Mouse (Mus musculus): ENCODE data around the gene Zeb2. TPM values are rescaled to one million over a fixed set of nuclear protein-coding genes. Genes with fewer than 3 reads are reported as not detected.

Zeb2 gene
- polyA plus RNA-seq, 1 experiment from 2014 or later: 38.5 TPM

DNA sequence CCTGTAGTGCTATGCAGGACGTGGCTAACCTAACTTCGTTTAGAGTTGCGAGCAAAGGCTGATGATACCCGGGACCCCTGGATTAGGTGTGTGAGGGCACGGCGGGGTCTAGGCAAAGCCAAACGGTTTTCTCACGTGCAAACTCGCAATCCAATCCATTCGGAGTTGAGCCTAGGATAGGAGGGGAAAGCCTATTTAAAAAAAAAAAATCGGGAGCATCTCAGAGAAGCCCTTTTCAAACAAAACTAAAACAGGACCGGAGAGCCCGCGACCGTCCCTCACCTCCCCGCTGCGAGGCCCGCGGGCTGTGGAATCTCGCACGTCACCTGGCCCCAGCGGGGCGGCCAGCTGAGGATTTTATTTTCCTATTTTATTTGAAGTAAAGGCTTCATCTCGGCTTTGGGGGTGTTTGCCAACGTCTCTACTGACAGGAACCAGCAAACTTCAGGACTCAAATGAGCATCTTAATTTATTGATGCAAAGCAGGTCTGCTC, 617 bp downstream of the Zeb2 start:
- peak; percentile 45 for DNase-seq (ENCODE audit: low spot score)
- Histone ChIP-seq H3K4me1 (ENCODE audit: control insufficient read depth, insufficient read depth, low read length) (no peaks in the 10 kb centered on the region), H3K4me2 (ENCODE audit: low read depth, low read length) (peak overlapping the region; percentile 93), H3K27me3 (ENCODE audit: control insufficient read depth, insufficient read depth, low read length) (no peaks in the 10 kb centered on the region), H3K27ac (replicated peaks; ENCODE audit: low read depth, low read length) (peak overlapping the region; percentile 75), H3K9ac (replicated peaks; ENCODE audit: low read length) (peak overlapping the region; percentile 70), H3K36me3 (replicated peaks; ENCODE audit: control insufficient read depth, insufficient read depth, low read depth, low read length) (no peaks in the 10 kb centered on the region), H3K9me3 (replicated peaks; ENCODE audit: control insufficient read depth, low read length) (no peaks in the 10 kb centered on the region), H3K4me3 (ENCODE audit: low read depth, low read length) (peak overlapping the region; percentile 54)
- under 1% methylated on average over 25 of the region's 25 CpGs for WGBS
- 0 out of 2 replicates have a peak, but pooled peaks have one; percentile 12 for ATAC-seq (replicated peaks; ENCODE audit: insufficient number of reproducible peaks, low FRiP score, low TSS enrichment, low read depth)

DNA sequence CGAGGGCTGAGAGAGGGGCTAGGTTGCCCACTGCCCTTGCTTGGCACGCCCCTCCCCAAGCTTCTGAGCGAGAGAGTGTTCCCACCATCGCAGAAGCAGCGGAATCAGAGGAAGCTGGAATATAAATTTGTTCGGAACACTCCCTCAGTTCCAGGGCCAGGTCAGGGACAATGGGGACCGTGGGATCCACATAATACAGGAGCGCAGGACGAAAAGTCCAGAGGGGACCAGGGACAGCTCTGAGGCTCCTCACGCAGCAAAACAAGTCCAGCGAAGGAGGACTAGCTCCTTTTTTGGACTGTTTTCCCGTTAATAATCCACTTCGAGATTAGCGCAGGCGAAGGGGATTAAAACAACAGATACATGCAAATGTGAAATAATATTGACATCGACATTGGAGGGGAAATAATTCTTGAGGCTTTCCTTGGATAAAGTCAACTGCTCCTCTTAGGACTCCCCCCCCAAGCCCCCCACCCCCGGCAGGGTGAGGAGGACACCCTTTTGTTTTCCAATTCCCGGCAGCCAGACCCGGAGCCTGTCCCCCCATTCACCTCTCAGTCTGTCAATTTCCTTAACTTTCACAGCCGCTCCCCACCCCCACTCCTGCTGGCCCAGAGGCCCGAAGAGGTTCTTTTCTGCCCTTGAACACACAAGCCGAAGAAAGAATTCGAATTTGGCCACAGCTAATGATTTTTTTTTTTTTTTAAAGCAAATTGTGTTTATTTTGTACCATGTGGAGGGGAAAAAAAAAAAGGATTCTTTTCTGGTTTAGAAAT, 1.3 kb downstream of the Zeb2 start:
- DNase-seq (ENCODE audit: low spot score) (peak; percentile 58), ATAC-seq (replicated peaks; ENCODE audit: insufficient number of reproducible peaks, low FRiP score, low TSS enrichment, low read depth) (no peak)
- Histone ChIP-seq H3K4me2 (ENCODE audit: low read depth, low read length) (peak overlapping the region; percentile 93), H3K27ac (replicated peaks; ENCODE audit: low read depth, low read length) (peak overlapping the region; percentile 75), H3K4me1 (ENCODE audit: control insufficient read depth, insufficient read depth, low read length) (no peaks in the 10 kb centered on the region), H3K9me3 (replicated peaks; ENCODE audit: control insufficient read depth, low read length) (no peaks in the 10 kb centered on the region), H3K27me3 (ENCODE audit: control insufficient read depth, insufficient read depth, low read length) (no peaks in the 10 kb centered on the region), H3K36me3 (replicated peaks; ENCODE audit: control insufficient read depth, insufficient read depth, low read depth, low read length) (no peaks in the 10 kb centered on the region), H3K9ac (replicated peaks; ENCODE audit: low read length) (peak overlapping the region; percentile 70), H3K4me3 (ENCODE audit: low read depth, low read length) (peak overlapping the region; percentile 54)
- under 1% methylated on average over 23 of the region's 23 CpGs for WGBS

GRCm38 (mm10) chr2:45115211-45115610, 2.0 kb downstream of the Zeb2 start:
- Histone ChIP-seq H3K27me3 (ENCODE audit: control insufficient read depth, insufficient read depth, low read length) (no peaks in the 10 kb centered on the region), H3K9ac (replicated peaks; ENCODE audit: low read length) (no peak overlapping the region)

GRCm38 (mm10) chr2:45114596-45114995, 2.6 kb downstream of the Zeb2 start:
- no peak for DNase-seq (ENCODE audit: low spot score)

More at GRCm38 (mm10) chr2:45115211-45115610, 2.0 kb downstream of the Zeb2 start:
- H3K4me1 ChIP-seq (ENCODE audit: control insufficient read depth, insufficient read depth, low read length): no peaks in the 10 kb centered on the region
- peak overlapping the region; percentile 93 for H3K4me2 ChIP-seq (ENCODE audit: low read depth, low read length)
- H3K36me3 ChIP-seq (replicated peaks; ENCODE audit: control insufficient read depth, insufficient read depth, low read depth, low read length): no peaks in the 10 kb centered on the region
- 6% methylated on average over 6 of the region's 6 CpGs for WGBS
- H3K27ac ChIP-seq (replicated peaks; ENCODE audit: low read depth, low read length): no peak overlapping the region
- no peak for DNase-seq (ENCODE audit: low spot score)
- ATAC-seq (replicated peaks; ENCODE audit: insufficient number of reproducible peaks, low FRiP score, low TSS enrichment, low read depth): no peak
- no peaks in the 10 kb centered on the region for H3K9me3 ChIP-seq (replicated peaks; ENCODE audit: control insufficient read depth, low read length)
- H3K4me3 ChIP-seq (ENCODE audit: low read depth, low read length): peak overlapping the region; percentile 54; the same call in 1 of the 2 replicates

DNA sequence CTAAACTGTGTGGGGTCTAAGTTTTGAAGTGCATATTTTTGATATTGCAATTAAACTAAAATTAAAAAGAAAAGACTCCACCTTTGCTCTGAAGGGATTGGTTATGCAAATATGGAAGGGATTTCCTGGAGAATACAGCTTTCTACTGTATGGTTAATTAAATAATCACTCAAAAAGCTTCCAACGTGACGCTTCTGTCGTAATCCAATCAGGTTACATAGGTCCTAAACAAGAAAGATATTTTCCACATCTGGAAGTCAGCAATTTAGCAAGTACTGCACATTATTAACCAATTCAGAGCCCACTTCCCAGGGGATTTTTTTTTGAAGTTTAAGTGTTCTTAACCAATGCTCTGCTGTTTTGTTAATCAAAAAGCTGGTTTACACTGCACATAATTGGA, 3.3 kb downstream of the Zeb2 start:
- no peak overlapping the region for H3K4me2 ChIP-seq (ENCODE audit: low read depth, low read length)
- ATAC-seq (replicated peaks; ENCODE audit: insufficient number of reproducible peaks, low FRiP score, low TSS enrichment, low read depth) (no peak), DNase-seq (ENCODE audit: low spot score) (peak; percentile 43)
- H3K36me3 ChIP-seq (replicated peaks; ENCODE audit: control insufficient read depth, insufficient read depth, low read depth, low read length): no peaks in the 10 kb centered on the region
- no peaks in the 10 kb centered on the region for H3K9me3 ChIP-seq (replicated peaks; ENCODE audit: control insufficient read depth, low read length)
- no peak overlapping the region for H3K27ac ChIP-seq (replicated peaks; ENCODE audit: low read depth, low read length)
- no peak overlapping the region for H3K9ac ChIP-seq (replicated peaks; ENCODE audit: low read length)
- 5% methylated on average over 3 of the region's 3 CpGs for WGBS
- no peak overlapping the region for H3K4me3 ChIP-seq (ENCODE audit: low read depth, low read length)
- H3K27me3 ChIP-seq (ENCODE audit: control insufficient read depth, insufficient read depth, low read length): no peaks in the 10 kb centered on the region
- no peaks in the 10 kb centered on the region for H3K4me1 ChIP-seq (ENCODE audit: control insufficient read depth, insufficient read depth, low read length)

More at GRCm38 (mm10) chr2:45114596-45114995, 2.6 kb downstream of the Zeb2 start:
- no peak overlapping the region for H3K9ac ChIP-seq (replicated peaks; ENCODE audit: low read length)
- no peak for ATAC-seq (replicated peaks; ENCODE audit: insufficient number of reproducible peaks, low FRiP score, low TSS enrichment, low read depth)
- H3K4me3 ChIP-seq (ENCODE audit: low read depth, low read length): no peak overlapping the region
- H3K9me3 ChIP-seq (replicated peaks; ENCODE audit: control insufficient read depth, low read length): no peaks in the 10 kb centered on the region
- no peak overlapping the region for H3K27ac ChIP-seq (replicated peaks; ENCODE audit: low read depth, low read length)
- H3K36me3 ChIP-seq (replicated peaks; ENCODE audit: control insufficient read depth, insufficient read depth, low read depth, low read length): no peaks in the 10 kb centered on the region
- 10% methylated on average over 2 of the region's 2 CpGs for WGBS
- H3K4me1 ChIP-seq (ENCODE audit: control insufficient read depth, insufficient read depth, low read length): no peaks in the 10 kb centered on the region
- no peak overlapping the region for H3K4me2 ChIP-seq (ENCODE audit: low read depth, low read length)
- no peaks in the 10 kb centered on the region for H3K27me3 ChIP-seq (ENCODE audit: control insufficient read depth, insufficient read depth, low read length)

DNA sequence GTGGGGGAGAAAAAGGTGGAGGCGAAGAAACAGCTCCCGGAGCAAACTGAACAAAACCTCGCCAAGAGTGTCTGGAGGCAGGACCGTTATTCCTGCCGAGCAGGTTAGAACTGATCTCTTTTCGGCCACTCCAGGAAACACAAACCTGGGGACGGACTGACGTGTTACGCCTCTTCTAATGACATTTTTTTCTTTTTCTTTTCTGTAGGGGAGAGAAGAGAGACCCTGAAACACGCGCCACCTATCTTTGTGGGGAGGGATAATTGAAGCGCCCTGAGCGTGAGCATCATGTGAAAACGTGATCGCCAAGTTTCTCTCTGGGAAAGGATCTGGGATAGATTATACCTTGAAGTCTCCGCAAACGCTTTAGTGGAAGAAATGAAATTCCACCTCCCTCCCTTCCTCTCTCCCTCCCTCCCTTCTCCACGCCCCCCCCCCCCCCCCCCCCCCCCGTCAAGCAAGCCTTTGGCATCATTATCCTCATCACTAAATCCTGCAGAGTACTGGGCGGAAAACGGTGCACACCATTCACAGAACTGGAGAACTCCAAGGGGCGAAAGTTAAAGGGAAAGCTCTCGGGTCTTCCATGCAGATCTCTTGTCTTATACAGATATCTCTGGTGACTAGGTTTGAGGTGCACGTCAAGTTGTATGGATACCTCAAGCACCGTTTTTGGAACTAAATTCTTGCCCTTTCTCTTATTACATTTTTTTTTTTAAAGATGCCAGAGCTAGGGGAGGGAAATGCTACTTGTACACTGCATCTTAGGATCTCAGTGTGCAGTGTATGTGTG, 4.1 kb downstream of the Zeb2 start:
- H3K9ac ChIP-seq (replicated peaks; ENCODE audit: low read length): peak overlapping the region; percentile 98
- peak overlapping the region; percentile 63 for H3K4me2 ChIP-seq (ENCODE audit: low read depth, low read length)
- no peaks in the 10 kb centered on the region for H3K36me3 ChIP-seq (replicated peaks; ENCODE audit: control insufficient read depth, insufficient read depth, low read depth, low read length)
- H3K27ac ChIP-seq (replicated peaks; ENCODE audit: low read depth, low read length): peak overlapping the region; percentile 52
- no peaks in the 10 kb centered on the region for H3K4me1 ChIP-seq (ENCODE audit: control insufficient read depth, insufficient read depth, low read length)
- H3K4me3 ChIP-seq (ENCODE audit: low read depth, low read length): peak overlapping the region; percentile 93
- ATAC-seq (replicated peaks; ENCODE audit: insufficient number of reproducible peaks, low FRiP score, low TSS enrichment, low read depth) (no peak), DNase-seq (ENCODE audit: low spot score) (peak; percentile 80)
- WGBS: 0% methylated on average over 23 of the region's 25 CpGs
- no peaks in the 10 kb centered on the region for H3K27me3 ChIP-seq (ENCODE audit: control insufficient read depth, insufficient read depth, low read length)
- no peaks in the 10 kb centered on the region for H3K9me3 ChIP-seq (replicated peaks; ENCODE audit: control insufficient read depth, low read length)

DNA sequence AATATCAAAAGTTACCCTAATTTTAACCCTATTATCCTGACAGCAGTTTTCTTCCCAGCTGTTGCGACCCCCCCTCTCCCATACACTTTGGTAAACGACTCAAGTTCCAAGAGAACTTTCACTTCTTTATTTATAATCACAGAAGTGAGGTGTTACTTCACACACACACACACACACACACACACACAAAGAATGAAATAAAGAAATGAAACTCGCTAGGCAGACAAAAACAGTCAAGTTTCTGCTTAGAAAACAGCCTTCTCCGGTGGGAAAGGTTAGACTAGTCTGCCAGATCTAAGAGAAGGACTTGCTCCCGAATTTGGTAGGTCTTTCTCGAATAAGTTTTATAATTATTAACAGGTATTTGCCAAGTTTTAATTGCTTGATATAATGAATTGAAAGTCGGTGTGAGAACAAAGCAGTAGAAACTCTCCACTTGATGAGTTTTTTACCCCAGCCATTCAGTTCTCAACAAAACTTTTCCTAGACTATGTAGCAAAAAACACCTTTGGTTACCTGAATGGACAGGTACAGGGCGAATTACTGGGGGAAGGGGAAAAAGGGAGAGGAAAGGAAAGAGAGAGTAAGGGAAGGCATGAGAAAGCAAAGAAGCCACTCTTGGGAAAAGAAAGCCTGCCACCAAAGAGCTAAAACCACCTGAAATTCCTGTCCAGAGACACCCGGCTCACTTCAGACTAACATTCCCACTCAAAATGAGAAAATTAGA, 5.0 kb downstream of the Zeb2 start:
- peak overlapping the region; percentile 52 for H3K27ac ChIP-seq (replicated peaks; ENCODE audit: low read depth, low read length)
- ATAC-seq (replicated peaks; ENCODE audit: insufficient number of reproducible peaks, low FRiP score, low TSS enrichment, low read depth): no peak
- H3K4me3 ChIP-seq (ENCODE audit: low read depth, low read length): peak overlapping the region; percentile 93
- no peaks in the 10 kb centered on the region for H3K9me3 ChIP-seq (replicated peaks; ENCODE audit: control insufficient read depth, low read length)
- peak overlapping the region; percentile 63 for H3K4me2 ChIP-seq (ENCODE audit: low read depth, low read length)
- peak overlapping the region; percentile 98 for H3K9ac ChIP-seq (replicated peaks; ENCODE audit: low read length)
- H3K27me3 ChIP-seq (ENCODE audit: control insufficient read depth, insufficient read depth, low read length): no peaks in the 10 kb centered on the region
- no peaks in the 10 kb centered on the region for H3K36me3 ChIP-seq (replicated peaks; ENCODE audit: control insufficient read depth, insufficient read depth, low read depth, low read length)
- DNase-seq (ENCODE audit: low spot score): no peak
- no peaks in the 10 kb centered on the region for H3K4me1 ChIP-seq (ENCODE audit: control insufficient read depth, insufficient read depth, low read length)
- WGBS: 3% methylated on average over 9 of the region's 9 CpGs
